Mouse (Mus musculus) myocyte (in vitro differentiated cells): ENCODE measurements around the gene Obox7. TPM values are rescaled to one million over a fixed set of nuclear protein-coding genes. Genes with fewer than 3 reads are reported as not detected.
"Not testable (repeated sequence)": the region's sequence is repeated elsewhere in the genome, so short reads cannot be mapped to it uniquely, and the experiment has no call there.

ENCODE experiments used
- H3K27me3 ChIP-seq: one replicate; pipeline ENCODE4 v1.6.1; 2011; ENCODE audit not compliant: control insufficient read depth, insufficient read depth, insufficient read length
- H3K36me3 ChIP-seq: one replicate; pipeline ENCODE4 v1.6.1; 2011; ENCODE audit not compliant: control insufficient read depth, insufficient read depth
- H3K4me2 ChIP-seq: one replicate; pipeline ENCODE4 v1.6.1; 2011; ENCODE audit warnings: low read depth, control low read depth
- H3K4me3 ChIP-seq: one replicate; pipeline ENCODE4 v1.5.1; 2011; ENCODE audit warnings: mild to moderate bottlenecking, control low read depth, moderate library complexity
- H3K79me2 ChIP-seq: one replicate; pipeline ENCODE4 v1.6.1; 2011; ENCODE audit not compliant: control insufficient read depth, insufficient read depth
- H3ac ChIP-seq: one replicate; pipeline ENCODE4 v1.6.1; 2011; ENCODE audit not compliant: control insufficient read depth, insufficient read length
- polyA plus RNA-seq: library from polyadenylated mRNA; unstranded; fragments of >200 nt; fragmentation: generic; extraction: Trizol; gene quantifications from one replicate; pipeline ENCODE4 v1.2.1, GENCODE M21; 2012; ENCODE audit warnings: missing spikeins

Gene Obox7
- not detected for polyA plus RNA-seq

GRCm38 (mm10) chr7:14659196-14659595 lies at the start of gene Obox7:
Gene Obox7 (plus strand): TSS chr7:14659496.
- not testable (repeated sequence) for H3K36me3 ChIP-seq, H3K79me2 ChIP-seq, H3ac ChIP-seq, H3K4me2 ChIP-seq, H3K4me3 ChIP-seq, H3K27me3 ChIP-seq

GRCm38 (mm10) chr7:14622556-14623542 lies 36.4 kb upstream of the Obox7 start:
- H3K4me3 ChIP-seq, H3K79me2 ChIP-seq, H3K4me2 ChIP-seq, H3K27me3 ChIP-seq, H3K36me3 ChIP-seq, H3ac ChIP-seq: not testable (repeated sequence)

Other genes starting within 250 kb of the Obox7 start
- gene Sult2a8, start 212.7 kb upstream of the Obox7 start, polyA plus RNA-seq, result not detected
- not detected for gene Sult2a7, start 165.3 kb upstream of the Obox7 start, polyA plus RNA-seq
- not detected for gene Vmn1r90, start 96.0 kb upstream of the Obox7 start, polyA plus RNA-seq